Mouse (Mus musculus) G1E (cell line): ENCODE measurements around the gene 4930544D05Rik.

Experiments used
- CTCF ChIP-seq: IDR thresholded peaks from 2 replicates; pipeline ENCODE4 v1.5.1; 2012; ENCODE audit warnings: low read depth, low read length, inconsistent platforms, mixed read lengths
- GATA1 ChIP-seq: IDR thresholded peaks from 2 replicates; pipeline ENCODE4 v1.6.1; 2012; ENCODE audit warnings: borderline replicate concordance, low read length, inconsistent platforms, mixed read lengths

GRCm38 (mm10) chr11:70658521-70658920 is 42.9 kb downstream of the 4930544D05Rik start:
- TF ChIP-seq CTCF (no peak), GATA1 (no peak)
